Mouse (Mus musculus) Patski (cell line): ENCODE measurements around the gene Dio2. TPM values are rescaled to one million over a fixed set of nuclear protein-coding genes. Genes with fewer than 3 reads are reported as not detected.

Source experiments
- ATAC-seq: fragments of 100-300 bp; one replicate; pipeline ENCODE4 v1.8.0; 2021
- CTCF ChIA-PET: fragments of 350-600 bp; sonication (Branson Sonifier 250); formaldehyde crosslinking; loops from one replicate; lab custom pipeline; 2022; ENCODE audit warnings: inconsistent platforms; lab: Charles Lee
- POLR2A ChIA-PET: fragments of 350-600 bp; sonication (Branson Sonifier 250); formaldehyde crosslinking; loops from one replicate; lab custom pipeline; 2022; ENCODE audit warnings: antibody characterized with exemption, inconsistent platforms; lab: Charles Lee
- DNase-seq: peaks from one replicate; pipeline ENCODE4 v3.0.0-alpha.2; 2011; ENCODE audit warnings: low read depth, low spot score
- H3K27me3 ChIP-seq: fragments of 371-371 bp; one replicate; pipeline ENCODE4 v1.5.1; 2021
- CTCF ChIP-seq: fragments of 100-300 bp; IDR thresholded peaks from one replicate; pipeline ENCODE4 v1.5.1; 2021
- in situ Hi-C: fragments of 300-500 bp; cut with MboI; formaldehyde crosslinking; loops from 3 replicates; pipeline ENCODE4 v1.11.1; 2018; ENCODE audit warnings: low pct_unique_long_range_greater_than_20kb, mixed read lengths
- polyA plus RNA-seq: library from polyadenylated mRNA; unstranded; gene quantifications from one replicate; pipeline ENCODE4 v1.2.3, GENCODE M21; 2021

The Dio2 gene
- 0.28 TPM for polyA plus RNA-seq

GRCm38 (mm10) chr12:90738388-90739223 is at the start of gene Dio2:
Gene Dio2 (minus strand): TSS chr12:90738438.
- in situ Hi-C loops: no loop called here
- ATAC-seq (peak; percentile 86), DNase-seq (no peak)
- CTCF ChIA-PET: interaction anchor here (1.1 to 2.9 kb wide), 3 partner anchors 14 to 588 kb away, joined by 3 to 14 read pairs (median 4); no protein-coding TSS in a partner anchor
- POLR2A ChIA-PET: interaction anchor here (0.7 kb wide), 1 partner anchor 851 kb away, joined by 3 read pairs; no protein-coding TSS in a partner anchor
- H3K27me3 ChIP-seq: no peaks in the 10 kb centered on the region
- TF ChIP-seq CTCF: peak; percentile 18

GRCm38 (mm10) chr12:90781438-90781837 is 43.2 kb upstream of the Dio2 start:
- TF ChIP-seq CTCF: no peak
- DNase-seq (no peak), ATAC-seq (no peak)
- POLR2A ChIA-PET: no interaction called here
- CTCF ChIA-PET: no interaction called here
- in situ Hi-C loops: no loop called here
- H3K27me3 ChIP-seq: peaks cover 4% of the 10 kb centered on the region

GRCm38 (mm10) chr12:90744752-90745151 is 6.5 kb upstream of the Dio2 start:
- ATAC-seq: no peak
- DNase-seq: no peak
- TF ChIP-seq CTCF: no peak
- CTCF ChIA-PET: no interaction called here
- POLR2A ChIA-PET: interaction anchor here (0.5 kb wide), 1 partner anchor 124 kb away, joined by 4 read pairs; no protein-coding TSS in a partner anchor
- in situ Hi-C loops: no loop called here
- peaks cover 3% of the 10 kb centered on the region for H3K27me3 ChIP-seq

GRCm38 (mm10) chr12:90743633-90744032 is 5.4 kb upstream of the Dio2 start:
- H3K27me3 ChIP-seq: no peaks in the 10 kb centered on the region
- no peak for TF ChIP-seq CTCF
- in situ Hi-C loops: no loop called here
- CTCF ChIA-PET: no interaction called here
- ATAC-seq: no peak
- DNase-seq: no peak
- POLR2A ChIA-PET: no interaction called here

GRCm38 (mm10) chr12:90740468-90740867 is 2.2 kb upstream of the Dio2 start:
- TF ChIP-seq CTCF: peak; percentile 72
- in situ Hi-C loops: no loop called here
- ChIA-PET CTCF (interaction anchor here (0.6 to 3.0 kb wide), 11 partner anchors 11 to 586 kb away, joined by 3 to 25 read pairs (median 4); no protein-coding TSS in a partner anchor), POLR2A (no interaction called here)
- DNase-seq (no peak), ATAC-seq (peak; percentile 81)
- H3K27me3 ChIP-seq: no peaks in the 10 kb centered on the region

GRCm38 (mm10) chr12:90737932-90738331 is 306 bp downstream of the Dio2 start:
- ChIA-PET POLR2A (no interaction called here), CTCF (interaction anchor here (1.1 to 1.3 kb wide), 2 partner anchors 15 to 576 kb away, joined by 3 to 4 read pairs; no protein-coding TSS in a partner anchor)
- no peak for ATAC-seq
- DNase-seq: no peak
- no peaks in the 10 kb centered on the region for H3K27me3 ChIP-seq
- no peak for TF ChIP-seq CTCF
- in situ Hi-C loops: no loop called here

- no peaks in the 10 kb centered on the region for H3K27me3 ChIP-seq
- in situ Hi-C loops: no loop called here
- ATAC-seq (no peak), DNase-seq (no peak)
- no peak for TF ChIP-seq CTCF
- CTCF ChIA-PET: no interaction called here
- POLR2A ChIA-PET: no interaction called here
Observed at GRCm38 (mm10) chr12:90735447-90735846, 2.8 kb downstream of the Dio2 start.

- ATAC-seq (no peak), DNase-seq (no peak)
- ChIA-PET CTCF (no interaction called here), POLR2A (no interaction called here)
- H3K27me3 ChIP-seq: no peaks in the 10 kb centered on the region
- no peak for TF ChIP-seq CTCF
- in situ Hi-C loops: no loop called here
Observed at GRCm38 (mm10) chr12:90734503-90734902, 3.7 kb downstream of the Dio2 start.

GRCm38 (mm10) chr12:90733721-90734120 is 4.5 kb downstream of the Dio2 start:
- CTCF ChIA-PET: no interaction called here
- no peak for DNase-seq
- TF ChIP-seq CTCF: no peak
- in situ Hi-C loops: no loop called here
- H3K27me3 ChIP-seq: peaks cover 3% of the 10 kb centered on the region
- ATAC-seq: no peak
- POLR2A ChIA-PET: no interaction called here

- DNase-seq (no peak), ATAC-seq (no peak)
- peaks cover 3% of the 10 kb centered on the region for H3K27me3 ChIP-seq
- in situ Hi-C loops: loop anchor here (5.0 kb wide), 1 partner anchor 583 kb away; no protein-coding TSS in a partner anchor
- ChIA-PET POLR2A (no interaction called here), CTCF (interaction anchor here (1.1 to 1.4 kb wide), 2 partner anchors 10 to 11 kb away, joined by 3 to 5 read pairs; no protein-coding TSS in a partner anchor)
- TF ChIP-seq CTCF: peak; percentile 72
Observed at GRCm38 (mm10) chr12:90729648-90730047, 8.6 kb downstream of the Dio2 start.

- CTCF ChIA-PET: no interaction called here
- TF ChIP-seq CTCF: no peak
- no peak for DNase-seq
- in situ Hi-C loops: loop anchor here (5.0 kb wide), 1 partner anchor 587 kb away; no protein-coding TSS in a partner anchor
- H3K27me3 ChIP-seq: peaks cover 3% of the 10 kb centered on the region
- ATAC-seq: no peak
- POLR2A ChIA-PET: no interaction called here
Observed at GRCm38 (mm10) chr12:90725107-90725506, 13.1 kb downstream of the Dio2 start.
